Mouse (Mus musculus) CH12.LX (cell line): ENCODE results near the gene Vps51.

Experiments
- MAFK ChIP-seq: IDR thresholded peaks from 2 replicates; pipeline ENCODE4 v1.6.1; 2011; ENCODE audit warnings: low read length, improper control_type of control experiment; ENCODE audit not compliant: insufficient replicate concordance
- POLR2A ChIP-seq: IDR thresholded peaks from 2 replicates; pipeline ENCODE4 v1.6.1; 2011; ENCODE audit warnings: low read depth, mild to moderate bottlenecking, improper control_type of control experiment, low read length
- USF1 ChIP-seq: IDR thresholded peaks from 2 replicates; pipeline ENCODE4 v1.6.1; 2014; ENCODE audit warnings: low read depth, mild to moderate bottlenecking, inconsistent platforms, low read length, improper control_type of control experiment

DNA sequence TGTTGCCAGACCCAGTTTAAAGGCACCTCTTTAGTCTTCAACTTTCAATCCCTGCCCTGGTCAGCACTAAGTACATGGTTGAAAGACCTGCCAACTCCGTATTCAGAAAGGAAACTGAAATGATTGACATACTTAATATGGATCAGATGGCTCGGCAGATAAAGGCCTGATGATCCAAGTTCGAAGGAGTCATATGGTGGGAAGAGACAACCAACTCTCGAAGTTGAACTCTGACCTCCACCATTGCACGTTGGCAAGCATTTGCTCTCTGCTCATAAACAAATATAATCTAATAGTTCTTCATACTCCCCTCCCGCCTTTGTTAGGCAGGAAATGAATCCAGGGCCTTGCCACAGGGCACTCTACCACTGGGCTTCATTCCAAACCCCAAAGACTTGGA, 48.0 kb downstream of the Vps51 start:
- no peak for TF ChIP-seq MAFK
- TF ChIP-seq USF1, result no peak
- TF ChIP-seq POLR2A, result no peak
